In the genomic region with DNA sequence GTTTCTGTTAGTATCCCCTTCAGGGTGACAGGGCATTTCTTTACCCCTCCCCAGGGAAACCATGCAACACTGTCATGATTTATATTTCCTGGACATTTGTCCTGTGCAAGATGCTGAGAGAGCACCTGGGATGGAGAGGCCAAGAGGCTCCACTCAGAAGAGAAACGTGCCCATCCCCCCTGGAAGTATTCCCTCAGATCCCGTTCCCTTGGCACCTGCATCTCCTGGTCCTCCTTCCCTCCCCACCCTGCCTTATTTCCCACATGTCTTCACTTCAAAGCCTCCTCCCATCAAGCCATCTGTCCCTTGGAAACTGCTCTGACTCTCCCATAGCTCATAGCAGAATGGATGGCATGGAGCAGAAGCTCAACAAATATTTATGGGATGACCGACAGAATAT, we compare ENCODE assay signal across 14 mouse cellular contexts.
"Had no signal": no experiment of that assay in that cellular context is flagged by ENCODE, and none has a peak within 500 bp of the region (broad histone marks: within the 10 kb centered on the region; RNA-seq: fewer than 3 reads in every experiment).

No protein-coding gene starts in this region.

- DNase-seq: gastrocnemius, adult 2 months; gastrocnemius, postnatal 10 days; gastrocnemius, postnatal 25 days; heart, adult 2 months; heart, postnatal 14 days; heart, postnatal 36 days; kidney, adult 18-20 months; kidney, adult 8-10 months; kidney, postnatal 10 days; kidney, postnatal 25 days; kidney, postnatal 4 days; liver; liver, embryonic 13.5 days; liver, postnatal 0 days had no signal
